Mouse (Mus musculus) cerebellum, postnatal 25 days (tissue): ENCODE data around the gene Cmtr1.
A peak's percentile ranks its signal among the peaks of the same experiment; 100 is the strongest.

Experiments used
- DNase-seq, 2 experiments: peaks; one replicate each; pipeline ENCODE4 v3.0.0; 2021; ENCODE audit warnings: mixed read lengths in 2 of 2

The Cmtr1 gene

GRCm38 (mm10) chr17:29737849-29738804 is 77.7 kb downstream of the Cmtr1 start:
- DNase-seq: peak in 1 of 2 experiments; percentile 49

GRCm38 (mm10) chr17:29747466-29747865 is 87.1 kb downstream of the Cmtr1 start:
- no peak for DNase-seq

- DNase-seq: peak; percentile 24 to 50
These were observed 94.1 kb downstream of the Cmtr1 start for GRCm38 (mm10) chr17:29754510-29754909.
